Mouse (Mus musculus) c-Kit-positive CD71-negative TER-119-negative erythroid progenitor cells, embryonic 14.5 days (primary cell): ENCODE measurements around the gene Cldn20.

Experiments used
- DNase-seq: peaks from one replicate; pipeline ENCODE4 v3.0.0-alpha.2; 2013; ENCODE audit warnings: low read depth

Cldn20 gene

DNA sequence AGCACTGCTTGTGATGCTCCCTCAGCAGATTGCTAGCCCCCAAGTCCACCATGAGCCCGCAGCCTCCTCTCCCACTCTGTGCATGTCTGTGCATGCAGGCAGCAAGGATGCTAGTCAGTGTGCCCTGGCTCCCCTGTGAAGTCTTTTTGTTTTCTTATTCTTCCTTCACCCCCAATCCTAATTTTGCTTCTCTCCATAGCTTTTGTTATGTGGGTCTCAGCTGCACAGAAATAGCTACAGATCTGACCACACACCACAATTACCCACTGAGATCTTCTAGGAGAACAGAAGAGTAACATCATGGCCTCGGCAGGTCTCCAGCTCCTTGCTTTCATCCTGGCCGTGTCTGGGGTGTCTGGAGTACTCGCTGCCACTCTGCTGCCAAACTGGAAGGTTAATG is at the start of gene Cldn20:
TSS of gene Cldn20 (plus strand) at position 301 of the 400 bp plus-strand sequence.
- DNase-seq: no peak

DNA sequence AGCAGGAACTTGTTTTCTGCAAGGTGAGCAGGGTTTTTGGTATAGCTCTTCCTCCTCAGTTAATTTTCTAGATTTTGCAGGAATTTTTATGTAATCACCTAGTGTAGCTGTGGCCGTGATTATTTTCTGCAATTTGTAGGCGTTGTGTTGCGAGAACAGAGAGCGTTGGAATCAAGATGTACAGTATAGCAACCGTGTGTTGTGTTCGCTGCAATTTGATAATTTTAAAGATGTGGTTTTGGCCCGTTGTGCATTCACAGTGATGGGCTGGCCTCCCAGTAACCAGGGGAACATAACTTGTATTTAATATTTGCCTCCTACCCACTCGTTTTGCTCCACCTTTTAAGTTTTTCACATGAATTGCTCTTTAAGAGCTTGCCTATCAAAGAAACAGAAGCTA is 49.3 kb upstream of the Cldn20 start:
- no peak for DNase-seq

DNA sequence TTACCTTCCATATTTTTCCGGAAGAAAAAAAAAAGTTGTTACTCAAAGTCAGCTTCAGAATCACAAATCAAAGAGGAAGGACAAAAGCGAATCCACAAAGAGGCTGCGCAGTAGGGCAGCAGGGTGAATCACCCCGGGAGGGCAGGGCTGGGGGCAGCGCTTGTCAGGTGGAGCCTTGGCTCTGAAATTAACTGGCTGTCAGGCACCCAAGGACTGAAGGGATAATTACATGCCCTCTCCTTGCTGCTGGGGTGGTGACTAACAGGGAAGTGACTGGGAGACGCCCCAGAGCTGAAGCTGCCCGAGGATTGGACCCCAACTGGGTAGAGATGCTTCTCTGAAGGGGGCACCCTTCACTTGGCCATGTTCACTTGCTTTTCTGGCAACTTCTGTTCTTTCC is 46.5 kb upstream of the Cldn20 start:
- no peak for DNase-seq

DNA sequence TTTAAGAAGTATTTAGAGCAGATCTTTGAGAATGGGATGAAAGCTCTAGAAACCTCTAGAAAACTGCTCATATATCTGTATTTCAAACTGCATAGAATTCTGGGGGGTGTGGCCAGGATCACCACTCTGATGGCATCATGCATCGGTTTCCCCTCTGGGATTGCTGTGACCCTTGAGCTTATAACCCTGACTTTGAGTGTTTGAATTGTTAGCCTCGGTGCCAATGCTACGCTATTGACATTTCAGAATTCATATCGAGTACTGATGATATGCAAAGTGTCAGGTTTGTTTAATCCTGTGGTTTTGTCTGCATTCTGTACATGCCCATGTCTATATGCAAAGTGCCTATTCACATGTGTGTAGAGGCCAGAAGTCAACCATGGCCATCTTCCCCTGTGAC is 45.1 kb upstream of the Cldn20 start:
- no peak for DNase-seq

- DNase-seq: no peak
Measured at GRCm38 (mm10) chr17:3487721-3488601, 44.4 kb upstream of the Cldn20 start.

GRCm38 (mm10) chr17:3490216-3490895 is 42.0 kb upstream of the Cldn20 start:
- DNase-seq: no peak

DNA sequence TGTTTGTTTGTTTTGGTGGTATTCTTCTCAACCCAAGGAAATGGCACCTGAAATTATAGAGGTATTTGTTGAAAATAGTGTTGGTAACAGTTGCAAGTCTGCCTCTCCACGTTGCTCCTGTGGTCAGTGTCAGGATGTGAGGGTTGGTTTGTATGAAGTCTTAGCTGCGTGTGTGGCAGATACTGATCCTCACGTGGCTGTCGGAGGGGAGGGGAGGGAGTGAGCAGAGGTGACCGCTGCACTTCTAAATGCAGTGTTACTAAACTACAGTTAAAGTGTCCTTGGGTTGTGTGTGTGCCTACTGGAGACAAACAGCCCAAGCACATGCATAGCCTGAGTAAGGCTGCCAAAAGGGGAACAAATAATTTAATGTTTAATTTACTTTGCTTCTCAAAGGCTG is 41.3 kb upstream of the Cldn20 start:
- DNase-seq: no peak

- DNase-seq: no peak
Measured at GRCm38 (mm10) chr17:3491667-3492066, 40.7 kb upstream of the Cldn20 start.

DNA sequence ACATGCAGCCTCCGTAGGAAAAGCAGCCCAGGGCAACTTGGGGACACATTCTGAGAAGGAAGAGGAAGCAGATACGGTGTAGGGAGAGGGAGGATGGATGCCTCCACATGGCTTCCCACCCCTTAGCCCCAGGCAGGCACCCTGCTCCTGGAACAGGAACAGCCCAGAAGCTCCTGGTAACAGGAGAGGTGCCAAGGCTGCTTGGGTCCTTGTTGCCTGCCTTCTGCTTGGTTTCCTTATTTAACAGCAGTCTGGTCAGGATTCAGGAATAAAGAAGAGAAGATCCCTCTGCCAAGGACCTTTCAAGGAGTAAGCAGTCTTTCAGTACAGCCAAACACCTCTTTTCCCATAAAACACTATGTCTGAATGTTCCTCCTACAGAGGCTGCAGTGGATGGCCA is 36.8 kb upstream of the Cldn20 start:
- no peak for DNase-seq

DNA sequence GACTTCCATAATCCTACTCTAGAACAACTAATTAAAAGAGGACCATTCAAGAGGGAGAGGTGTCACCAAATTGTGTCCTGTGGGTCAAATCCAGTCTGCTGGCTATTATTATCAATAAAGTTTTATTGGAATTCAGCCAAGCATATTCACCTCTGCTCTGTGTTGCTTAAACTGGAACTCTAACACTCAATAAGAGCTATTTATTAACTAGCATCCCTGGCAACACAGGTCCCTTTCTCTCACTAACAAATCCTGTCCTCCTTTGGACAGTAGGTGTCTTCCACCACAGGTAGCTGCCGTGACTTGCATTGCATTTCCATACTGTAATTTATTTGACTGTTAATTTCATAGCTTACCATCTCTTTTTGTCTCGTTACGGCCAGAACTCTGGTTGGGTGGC is 36.3 kb upstream of the Cldn20 start:
- DNase-seq: no peak

GRCm38 (mm10) chr17:3498086-3498485 is 34.3 kb upstream of the Cldn20 start:
- DNase-seq: peak; percentile 56

- no peak for DNase-seq
Measured at GRCm38 (mm10) chr17:3498580-3498979, 33.8 kb upstream of the Cldn20 start.

GRCm38 (mm10) chr17:3499468-3499867 is 32.9 kb upstream of the Cldn20 start:
- no peak for DNase-seq

DNA sequence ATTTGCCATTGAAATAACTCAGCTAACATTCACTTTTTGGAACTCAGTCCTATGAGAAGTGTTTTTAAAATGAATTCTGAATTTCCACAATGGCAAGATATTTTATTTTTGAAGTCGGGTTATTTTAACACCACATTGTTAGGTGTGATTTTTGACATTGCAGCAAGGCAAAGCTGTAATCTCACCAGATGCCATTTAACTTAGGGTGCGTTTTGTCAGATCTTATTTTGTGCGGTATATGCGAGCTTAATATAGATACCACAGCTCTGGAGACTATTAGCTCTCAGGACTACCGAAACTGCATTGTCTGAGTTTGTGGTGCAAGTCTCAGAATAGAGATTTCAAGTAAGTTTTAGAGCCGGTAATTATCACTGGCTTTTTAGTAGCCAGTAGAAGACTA is 32.3 kb upstream of the Cldn20 start:
- no peak for DNase-seq

DNA sequence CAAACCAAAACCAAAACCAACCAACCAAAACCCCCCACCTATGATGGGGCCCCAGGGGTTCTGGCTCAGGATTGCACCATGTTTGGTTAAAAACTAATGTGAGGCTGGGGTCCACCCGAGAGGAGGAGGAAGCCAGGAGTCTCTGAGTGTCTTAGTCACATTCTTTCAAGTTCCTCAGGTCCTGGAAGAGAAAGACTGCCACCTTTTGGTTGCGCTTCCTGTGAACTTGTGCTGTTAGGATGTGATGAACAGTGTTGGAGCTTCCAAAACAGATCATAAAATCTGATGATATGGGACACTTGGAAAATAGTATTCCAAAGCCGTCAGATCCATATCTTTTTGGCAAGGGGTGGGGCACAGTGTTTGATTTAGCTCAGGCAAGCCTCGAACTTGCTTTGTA is 31.4 kb upstream of the Cldn20 start:
- no peak for DNase-seq

DNA sequence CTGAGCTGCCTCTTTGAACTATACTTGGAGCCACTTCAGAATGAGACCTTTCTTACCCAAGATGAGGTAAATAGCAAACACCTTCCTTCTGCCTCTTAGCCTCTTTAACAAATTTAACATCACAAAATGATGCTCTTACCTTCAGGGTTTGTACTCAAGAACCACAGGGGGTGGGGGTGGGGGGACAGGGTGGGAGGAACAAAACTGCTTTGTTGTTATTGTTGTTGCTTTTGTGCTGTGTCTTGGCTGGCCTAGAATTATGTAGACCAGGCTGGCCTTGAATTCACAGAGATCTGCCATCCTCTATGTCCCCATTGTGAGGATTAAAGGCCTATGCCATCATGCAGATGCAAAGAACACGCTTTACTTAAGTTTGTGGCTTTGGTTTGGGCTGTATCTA is 26.6 kb upstream of the Cldn20 start:
- DNase-seq: no peak

DNA sequence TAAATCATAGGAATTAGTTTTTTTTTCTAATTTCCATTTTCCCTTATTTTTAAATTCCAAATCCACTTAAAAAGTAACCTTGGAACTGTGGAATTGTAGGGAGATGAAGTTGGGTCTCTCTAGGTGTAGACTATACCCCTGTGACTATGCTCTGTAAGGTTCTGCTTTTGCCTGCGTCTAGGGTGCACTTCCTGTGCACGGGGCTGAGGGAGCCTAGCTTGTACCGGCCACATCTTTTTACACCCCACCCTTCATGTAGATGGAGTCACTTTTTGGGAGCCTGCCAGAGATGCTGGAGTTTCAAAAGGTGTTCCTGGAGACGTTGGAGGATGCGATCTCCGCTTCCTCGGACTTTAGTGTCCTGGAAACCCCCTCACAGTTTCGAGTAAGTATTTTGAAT is 25.8 kb upstream of the Cldn20 start:
- DNase-seq: no peak

- peak; percentile 36 for DNase-seq
Measured at GRCm38 (mm10) chr17:3509841-3510240, 22.5 kb upstream of the Cldn20 start.

- DNase-seq: no peak
Measured at GRCm38 (mm10) chr17:3514316-3514715, 18.0 kb upstream of the Cldn20 start.

GRCm38 (mm10) chr17:3515851-3516250 is 16.5 kb upstream of the Cldn20 start:
- no peak for DNase-seq

DNA sequence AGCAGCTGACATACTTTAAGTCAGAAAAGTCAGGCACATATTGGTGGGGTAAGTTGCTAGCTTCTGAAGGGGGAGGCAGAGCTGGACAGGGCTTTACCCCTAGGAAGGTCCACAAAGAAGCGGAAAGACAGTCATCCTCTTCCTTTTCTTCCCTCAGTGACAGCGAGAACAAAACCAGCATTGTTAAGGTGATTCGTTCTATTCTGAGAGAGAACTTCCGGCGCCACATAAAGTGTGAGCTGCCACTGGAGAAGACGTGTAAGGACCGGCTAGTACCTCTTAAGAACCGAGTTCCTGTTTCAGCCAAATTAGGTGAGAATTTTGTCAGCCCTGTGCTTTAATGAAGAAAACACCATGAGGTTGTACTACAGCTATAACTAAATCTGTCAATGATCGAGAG is 15.9 kb upstream of the Cldn20 start:
- no peak for DNase-seq

DNA sequence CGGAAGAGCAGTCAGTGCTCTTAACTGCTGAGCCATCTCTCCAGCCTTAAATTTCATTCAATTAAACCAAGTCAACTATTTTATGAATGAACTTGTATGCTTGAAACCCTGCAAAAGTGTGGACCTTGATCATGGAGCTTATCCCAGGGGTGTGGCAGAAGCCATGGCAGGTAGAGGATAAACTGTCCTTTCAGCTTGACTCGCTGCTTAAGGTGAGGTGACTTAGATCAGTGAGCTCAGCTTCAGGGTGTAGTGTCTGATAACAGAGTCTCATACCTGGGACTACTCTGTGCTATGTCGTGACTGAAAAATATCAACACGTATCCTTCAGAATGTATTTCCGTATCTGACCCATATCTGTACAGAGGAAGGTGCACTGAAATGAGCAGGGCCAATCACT is 12.0 kb upstream of the Cldn20 start:
- DNase-seq: no peak

GRCm38 (mm10) chr17:3527841-3528471 is 4.4 kb upstream of the Cldn20 start:
- no peak for DNase-seq
